Mouse (Mus musculus): ENCODE data around the gene Rap1gap2.

GRCm38 (mm10) chr11:74411943-74412342 lies 198.8 kb downstream of the Rap1gap2 start:
- TF ChIP-seq GATA1 (IDR thresholded peaks at IDR 0.05; ENCODE audit: borderline replicate concordance, low read length): no peak
- TF ChIP-seq FLI1 (IDR thresholded peaks at IDR 0.05; ENCODE audit: low read length): no peak
